Mouse (Mus musculus): ENCODE data around the gene Hoxa11. TPM values are rescaled to one million over a fixed set of nuclear protein-coding genes. Genes with fewer than 3 reads are reported as not detected.

Gene Hoxa11
- polyA plus RNA-seq, 1 experiment from 2014 or later, result not detected

GRCm38 (mm10) chr6:52235866-52236265 lies 9.7 kb downstream of the Hoxa11 start:
- ATAC-seq (ENCODE audit: insufficient number of reproducible peaks, insufficient read depth, low FRiP score, low TSS enrichment, low read depth), result no peak
- no peak overlapping the region for H3K4me3 ChIP-seq
- H3K27ac ChIP-seq, result no peak overlapping the region
- H3K36me3 ChIP-seq, result no peaks in the 10 kb centered on the region
- 17% methylated on average over 6 of the region's 6 CpGs for WGBS
- no peaks in the 10 kb centered on the region for H3K9me3 ChIP-seq
- H3K9ac ChIP-seq, result no peak overlapping the region
- peaks cover 98% of the 10 kb centered on the region for H3K27me3 ChIP-seq
- H3K4me2 ChIP-seq, result no peak overlapping the region
- 0 out of 2 replicates have a peak, but pooled peaks cover 8% of the 10 kb centered on the region for H3K4me1 ChIP-seq

GRCm38 (mm10) chr6:52235267-52235666 lies 10.3 kb downstream of the Hoxa11 start:
- H3K4me2 ChIP-seq, result no peak overlapping the region
- WGBS, result 23% methylated on average over 9 of the region's 9 CpGs
- no peak overlapping the region for H3K4me3 ChIP-seq
- peaks cover 8% of the 10 kb centered on the region; the same call in 1 of the 2 replicates for H3K4me1 ChIP-seq
- H3K27me3 ChIP-seq, result peaks cover 98% of the 10 kb centered on the region
- H3K9me3 ChIP-seq, result no peaks in the 10 kb centered on the region
- no peak overlapping the region for H3K9ac ChIP-seq
- no peaks in the 10 kb centered on the region for H3K36me3 ChIP-seq
- no peak overlapping the region for H3K27ac ChIP-seq
- no peak for ATAC-seq (ENCODE audit: insufficient number of reproducible peaks, insufficient read depth, low FRiP score, low TSS enrichment, low read depth)

GRCm38 (mm10) chr6:52234428-52235140 lies 11.0 kb downstream of the Hoxa11 start:
- peaks cover 11% of the 10 kb centered on the region; the same call in 1 of the 2 replicates for H3K4me1 ChIP-seq
- H3K4me3 ChIP-seq, result peak overlapping the region; percentile 13; the same call in 1 of the 2 replicates
- no peak overlapping the region for H3K27ac ChIP-seq
- H3K9ac ChIP-seq, result no peak overlapping the region
- no peaks in the 10 kb centered on the region for H3K36me3 ChIP-seq
- ATAC-seq (ENCODE audit: insufficient number of reproducible peaks, insufficient read depth, low FRiP score, low TSS enrichment, low read depth), result no peak
- no peaks in the 10 kb centered on the region for H3K9me3 ChIP-seq
- H3K4me2 ChIP-seq, result no peak overlapping the region
- 1% methylated on average over 67 of the region's 68 CpGs for WGBS
- H3K27me3 ChIP-seq, result peaks cover 98% of the 10 kb centered on the region

GRCm38 (mm10) chr6:52233546-52234427 lies 11.8 kb downstream of the Hoxa11 start:
- peaks cover 14% of the 10 kb centered on the region; the same call in 1 of the 2 replicates for H3K4me1 ChIP-seq
- H3K36me3 ChIP-seq, result no peaks in the 10 kb centered on the region
- peak overlapping the region; percentile 13; the same call in 1 of the 2 replicates for H3K4me3 ChIP-seq
- ATAC-seq (ENCODE audit: insufficient number of reproducible peaks, insufficient read depth, low FRiP score, low TSS enrichment, low read depth), result no peak
- no peak overlapping the region for H3K9ac ChIP-seq
- WGBS, result 1% methylated on average over 70 of the region's 70 CpGs
- no peak overlapping the region for H3K4me2 ChIP-seq
- H3K27ac ChIP-seq, result no peak overlapping the region
- peaks cover 99% of the 10 kb centered on the region for H3K27me3 ChIP-seq
- no peaks in the 10 kb centered on the region for H3K9me3 ChIP-seq

GRCm38 (mm10) chr6:52232984-52233545 lies 12.5 kb downstream of the Hoxa11 start:
- no peak overlapping the region for H3K27ac ChIP-seq
- H3K4me2 ChIP-seq, result no peak overlapping the region
- H3K4me1 ChIP-seq, result peaks cover 14% of the 10 kb centered on the region; the same call in 1 of the 2 replicates
- WGBS, result 3% methylated on average over 23 of the region's 23 CpGs
- no peak for ATAC-seq (ENCODE audit: insufficient number of reproducible peaks, insufficient read depth, low FRiP score, low TSS enrichment, low read depth)
- no peaks in the 10 kb centered on the region for H3K9me3 ChIP-seq
- no peaks in the 10 kb centered on the region for H3K36me3 ChIP-seq
- H3K9ac ChIP-seq, result no peak overlapping the region
- peaks cover 98% of the 10 kb centered on the region for H3K27me3 ChIP-seq
- H3K4me3 ChIP-seq, result no peak overlapping the region

GRCm38 (mm10) chr6:52232568-52232965 lies 13.0 kb downstream of the Hoxa11 start:
- H3K27me3 ChIP-seq, result peaks cover 97% of the 10 kb centered on the region
- H3K27ac ChIP-seq, result no peak overlapping the region
- no peaks in the 10 kb centered on the region for H3K36me3 ChIP-seq
- H3K4me3 ChIP-seq, result no peak overlapping the region
- ATAC-seq (ENCODE audit: insufficient number of reproducible peaks, insufficient read depth, low FRiP score, low TSS enrichment, low read depth), result no peak
- WGBS, result under 1% methylated on average over 18 of the region's 18 CpGs
- H3K4me1 ChIP-seq, result peaks cover 14% of the 10 kb centered on the region; the same call in 1 of the 2 replicates
- no peak overlapping the region for H3K9ac ChIP-seq
- no peak overlapping the region for H3K4me2 ChIP-seq
- no peaks in the 10 kb centered on the region for H3K9me3 ChIP-seq

GRCm38 (mm10) chr6:52231885-52232567 lies 13.6 kb downstream of the Hoxa11 start:
- Histone ChIP-seq H3K4me2 (no peak overlapping the region), H3K4me1 (peaks cover 14% of the 10 kb centered on the region; the same call in 1 of the 2 replicates), H3K27me3 (peaks cover 97% of the 10 kb centered on the region), H3K36me3 (no peaks in the 10 kb centered on the region), H3K9me3 (no peaks in the 10 kb centered on the region), H3K4me3 (no peak overlapping the region), H3K27ac (no peak overlapping the region), H3K9ac (no peak overlapping the region)
- under 1% methylated on average over 18 of the region's 18 CpGs for WGBS
- ATAC-seq (ENCODE audit: insufficient number of reproducible peaks, insufficient read depth, low FRiP score, low TSS enrichment, low read depth), result no peak

- Histone ChIP-seq H3K27ac (no peak within 1 kb of the TSS), H3K36me3 (no peaks in the 10 kb centered on the region), H3K4me1 (peaks cover 17% of the 10 kb centered on the region; the same call in 1 of the 2 replicates), H3K9ac (no peak within 1 kb of the TSS), H3K4me2 (no peak within 1 kb of the TSS), H3K27me3 (peaks cover 97% of the 10 kb centered on the region), H3K4me3 (no peak within 1 kb of the TSS), H3K9me3 (no peaks in the 10 kb centered on the region)
- 3% methylated on average over 23 of the region's 36 CpGs for WGBS
- ATAC-seq (ENCODE audit: insufficient number of reproducible peaks, insufficient read depth, low FRiP score, low TSS enrichment, low read depth), result no peak
Observed at GRCm38 (mm10) chr6:52230516-52231165, 15.0 kb downstream of the Hoxa11 start, which contains the start of gene Hoxa9. TSS of gene Hoxa9 (minus strand) at chr6:52231089.

GRCm38 (mm10) chr6:52229558-52230416 lies 15.8 kb downstream of the Hoxa11 start:
- Histone ChIP-seq H3K27ac (no peak overlapping the region), H3K36me3 (no peaks in the 10 kb centered on the region), H3K9me3 (no peaks in the 10 kb centered on the region), H3K4me2 (no peak overlapping the region), H3K4me1 (peaks cover 17% of the 10 kb centered on the region; the same call in 1 of the 2 replicates), H3K4me3 (no peak overlapping the region), H3K27me3 (peaks cover 97% of the 10 kb centered on the region), H3K9ac (no peak overlapping the region)
- ATAC-seq (ENCODE audit: insufficient number of reproducible peaks, insufficient read depth, low FRiP score, low TSS enrichment, low read depth), result no peak
- WGBS, result 2% methylated on average over 44 of the region's 44 CpGs
